8 mouse cellular contexts compared by ENCODE assay signal in the genomic region with DNA sequence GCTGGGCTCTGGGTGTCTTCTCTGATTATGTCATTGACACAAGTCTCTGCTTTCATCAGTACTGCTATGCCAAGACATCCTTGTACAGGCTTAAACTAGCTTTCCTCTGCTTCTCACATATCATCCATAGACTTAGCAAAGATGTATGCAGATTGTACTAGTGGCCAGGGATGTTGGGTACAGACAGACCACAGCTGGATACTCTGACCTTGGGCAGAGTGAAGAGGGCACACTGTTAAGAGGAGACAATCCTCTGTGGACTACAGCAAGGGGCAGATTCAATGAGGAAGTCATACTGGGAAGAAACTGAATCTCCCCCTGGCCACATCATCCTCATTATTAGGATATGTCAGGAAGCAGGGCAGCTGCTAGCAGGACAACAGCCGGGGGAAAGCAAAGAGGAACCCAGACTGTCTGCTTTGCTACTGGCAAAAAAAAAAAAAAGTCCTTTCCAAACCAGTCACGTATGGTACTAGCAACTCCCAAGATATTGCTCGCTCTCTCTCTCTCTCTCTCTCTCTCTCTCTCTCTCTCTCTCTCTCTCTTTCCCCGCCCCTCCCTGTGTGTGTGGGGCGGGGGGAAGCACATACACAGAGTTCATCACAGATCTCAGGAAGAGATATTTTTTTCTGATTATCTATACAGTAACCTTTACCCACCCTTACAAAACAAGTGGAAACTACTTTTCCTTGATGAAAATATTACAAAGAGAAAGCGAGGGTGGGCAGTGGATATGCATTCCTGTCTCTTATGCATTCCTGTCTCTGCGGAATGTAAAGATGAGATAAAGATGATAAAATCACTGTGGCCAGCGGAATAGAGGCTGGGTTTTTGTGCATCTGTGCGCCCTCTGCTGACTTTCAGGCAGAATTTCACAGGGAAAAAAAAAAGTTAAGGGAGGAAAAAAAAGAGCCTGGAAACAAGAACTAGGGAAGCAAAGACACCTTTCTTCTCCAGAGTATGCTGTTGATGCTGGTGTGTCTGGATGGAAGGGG. TPM values are rescaled to one million over a fixed set of nuclear protein-coding genes. Genes with fewer than 3 reads are reported as not detected.
DNase-seq lines count a peak whose midpoint lies in the region; ATAC-seq lines count a peak whose summit lies in the region.

No protein-coding gene starts in this region.

- ATAC-seq in heart, embryonic 15.5 days (replicated peaks; ENCODE audit: insufficient number of reproducible peaks, insufficient read depth, low FRiP score, low read depth) = no peak

- H3K9me3 ChIP-seq in heart, embryonic 15.5 days (replicated peaks) = no peaks in the 10 kb centered on the region
- no peaks in the 10 kb centered on the region for H3K9me3 ChIP-seq in heart, embryonic 10.5 days

- no peaks in the 10 kb centered on the region for H3K27me3 ChIP-seq in heart, embryonic 15.5 days
- no peaks in the 10 kb centered on the region for H3K27me3 ChIP-seq in heart, embryonic 10.5 days (ENCODE audit: insufficient read depth, poor library complexity, severe bottlenecking)

- no peak overlapping the region for H3K27ac ChIP-seq in heart, embryonic 15.5 days
- H3K27ac ChIP-seq in heart, embryonic 10.5 days = no peak overlapping the region

- 0 out of 2 replicates have a peak overlapping the region, but pooled peaks have one; percentile 7 for H3K4me3 ChIP-seq in heart, embryonic 15.5 days
- no peak overlapping the region for H3K4me3 ChIP-seq in heart, embryonic 10.5 days

- H3K9ac ChIP-seq in heart, embryonic 15.5 days = no peak overlapping the region

- WGBS in heart, embryonic 15.5 days = 19% methylated on average over 8 of the region's 9 CpGs
- WGBS in heart, embryonic 10.5 days = 23% methylated on average over 9 of the region's 9 CpGs

- DNase-seq in heart, embryonic 10.5 days (ENCODE audit: low spot score) = no peak
- peak; percentile 1 for DNase-seq in 416B (ENCODE audit: low read depth)
- peak; percentile 59 for DNase-seq in brain, adult 2 months (ENCODE audit: low read depth, low spot score)
- peak; percentile 9 for DNase-seq in kidney, postnatal 10 days
- DNase-seq in spleen, postnatal 36 days (ENCODE audit: low spot score in 2 of 2) = no peak
- no peak for DNase-seq in left cerebral cortex, adult 11 months (ENCODE audit: low spot score)
- no peak for DNase-seq in cerebellum, adult 9-11 months

- H3K4me2 ChIP-seq in heart, embryonic 15.5 days = peak overlapping the region; percentile 36

- no peaks in the 10 kb centered on the region for H3K36me3 ChIP-seq in heart, embryonic 15.5 days
- H3K36me3 ChIP-seq in heart, embryonic 10.5 days = no peaks in the 10 kb centered on the region

- H3K4me1 ChIP-seq in heart, embryonic 15.5 days (replicated peaks) = no peaks in the 10 kb centered on the region
- H3K4me1 ChIP-seq in heart, embryonic 10.5 days = no peaks in the 10 kb centered on the region

RNA-seq across cellular contexts. Expression of gene Pcdh19, which starts 31.2 kb away (rescaled TPM):
- polyA plus RNA-seq in heart, embryonic 15.5 days (2015; fragmentation: Nextera tagmentation; extraction: Ambion mirVana) = 0.58 and 1.0 TPM in 2 replicates
- 0.48 and 0.49 TPM in 2 replicates for polyA plus RNA-seq in heart, embryonic 10.5 days (2016; fragmentation: Nextera tagmentation; extraction: Ambion mirVana)

Comparison
In these comparisons a context has a peak if more than half of its experiments do, and no peak if none do; other contexts are left out.
1. DNase-seq: peak in 416B (single experiment), brain, adult 2 months (single experiment) and kidney, postnatal 10 days (single experiment); none in heart, embryonic 10.5 days (single experiment), spleen, postnatal 36 days (0 of 2), left cerebral cortex, adult 11 months (single experiment) and cerebellum, adult 9-11 months (single experiment).